Mouse (Mus musculus) retina, embryonic 14.5 days (tissue): ENCODE results near the gene Vmn1r227.

Source experiments
- DNase-seq: peaks from one replicate; pipeline ENCODE4 v3.0.0-alpha.2; 2015; ENCODE audit warnings: low spot score

Gene Vmn1r227

DNA sequence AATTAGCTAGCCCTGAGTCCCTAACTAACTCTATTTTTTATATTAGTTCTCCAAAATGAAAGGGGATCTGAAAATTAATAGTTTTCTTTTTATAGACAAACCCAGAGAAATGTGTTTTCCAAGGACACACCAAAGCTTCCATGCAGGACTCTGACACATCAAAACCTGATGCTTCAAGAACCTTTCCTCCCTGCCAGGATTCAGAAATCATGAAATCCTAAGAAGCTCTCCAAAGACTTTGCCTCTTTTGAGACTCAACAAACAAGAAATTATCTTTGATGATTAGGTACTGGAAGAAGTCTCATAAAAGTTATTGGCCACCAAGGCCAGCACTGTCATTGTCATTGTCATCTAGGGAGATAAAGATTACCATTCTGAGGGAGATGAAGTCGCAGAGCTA is at the start of gene Vmn1r227:
TSS of gene Vmn1r227 (plus strand) at position 301 of the 400 bp plus-strand sequence.
- DNase-seq, result no peak

DNA sequence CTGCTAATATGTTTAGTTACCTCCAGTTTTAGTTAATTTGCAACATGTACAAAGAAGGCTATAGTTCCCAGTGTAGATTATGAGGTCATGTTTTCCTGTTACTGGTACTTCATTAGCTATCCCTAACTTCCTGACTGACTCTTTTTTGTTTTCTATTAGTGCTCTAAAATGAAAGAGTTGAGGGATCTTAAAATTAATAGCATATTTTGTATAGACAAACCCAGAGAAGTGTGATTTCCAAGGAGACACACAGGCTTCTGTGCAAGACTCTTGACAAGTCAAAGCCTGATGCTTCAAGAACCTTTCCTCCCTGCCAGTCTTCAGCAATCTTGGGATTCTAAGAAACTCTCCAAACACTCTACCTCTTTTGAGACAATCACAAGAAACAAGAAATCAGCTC is 47.1 kb upstream of the Vmn1r227 start, which contains the start of gene Vmn1r226:
TSS of gene Vmn1r226 (plus strand) at position 301 of the 400 bp plus-strand sequence.
- DNase-seq, result no peak

DNA sequence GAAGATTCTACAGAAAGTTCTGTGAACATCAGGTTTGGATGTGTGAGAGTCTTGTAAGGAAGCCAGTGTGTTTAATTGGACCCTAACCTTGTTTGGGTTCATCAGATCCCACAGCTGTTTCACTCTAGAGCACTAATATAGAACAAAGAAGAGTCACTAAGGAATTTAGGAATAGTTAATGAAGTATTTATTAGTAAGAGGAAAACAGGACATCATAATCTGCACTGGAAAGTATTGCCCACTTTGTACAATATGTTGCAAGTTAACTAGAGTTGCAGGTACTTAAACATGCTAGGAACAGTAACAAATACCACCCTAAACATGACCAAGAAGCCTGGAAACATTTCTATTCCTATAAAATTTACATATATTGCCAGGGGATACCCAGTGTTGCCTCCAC is 56.4 kb downstream of the Vmn1r227 start, which contains the start of gene Vmn1r228:
TSS of gene Vmn1r228 (minus strand) at position 101 of the 400 bp plus-strand sequence.
- no peak for DNase-seq
